Mouse (Mus musculus) olfactory bulb, adult 2 months (tissue): ENCODE results near the gene Acly.

Experiments used
- CTCF ChIP-seq: fragments of 200-500 bp; IDR thresholded peaks from 2 replicates; pipeline ENCODE4 v1.5.1; 2012; ENCODE audit warnings: low read depth, mild to moderate bottlenecking, low read length, moderate library complexity; ENCODE audit not compliant: insufficient read depth
- POLR2A ChIP-seq: fragments of 200-500 bp; IDR thresholded peaks from 2 replicates; pipeline ENCODE4 v1.6.1; 2012; ENCODE audit warnings: mild to moderate bottlenecking, low read depth, low read length, moderate library complexity; ENCODE audit not compliant: insufficient read depth

DNA sequence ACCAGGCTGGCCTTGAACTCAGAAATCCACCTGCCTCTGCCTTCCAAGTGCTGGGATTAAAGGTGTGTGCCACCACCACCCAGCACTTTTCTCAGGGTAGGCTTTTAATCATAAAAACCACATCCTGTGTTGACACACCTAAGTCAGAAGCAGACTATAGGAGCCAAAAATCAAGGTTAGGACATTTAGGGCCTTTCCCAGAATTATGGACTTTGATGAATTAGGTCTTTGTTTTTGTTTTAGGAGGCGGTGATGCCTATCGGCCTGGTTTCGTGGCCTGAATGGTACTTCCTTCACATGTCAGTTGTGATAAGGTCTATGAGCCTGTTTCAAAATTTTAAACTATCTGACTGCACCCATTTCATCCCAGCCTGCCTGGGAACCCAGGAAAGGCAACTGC is 46.4 kb upstream of the Acly start:
- TF ChIP-seq POLR2A (no peak), CTCF (no peak)
